Mouse (Mus musculus) ES-Bruce4 (cell line): ENCODE measurements around the gene Rfx8.

Source experiments
- CTCF ChIP-seq: IDR thresholded peaks from one replicate; pipeline ENCODE4 v1.8.1; 2011; ENCODE audit warnings: low read depth, low read length
- EP300 ChIP-seq: IDR thresholded peaks from 2 replicates; pipeline ENCODE4 v1.6.1; 2011; ENCODE audit warnings: low read depth, low read length; ENCODE audit not compliant: insufficient read depth
- POLR2A ChIP-seq: IDR thresholded peaks from one replicate; pipeline ENCODE4 v1.8.1; 2011; ENCODE audit warnings: low read length; ENCODE audit not compliant: insufficient read depth

DNA sequence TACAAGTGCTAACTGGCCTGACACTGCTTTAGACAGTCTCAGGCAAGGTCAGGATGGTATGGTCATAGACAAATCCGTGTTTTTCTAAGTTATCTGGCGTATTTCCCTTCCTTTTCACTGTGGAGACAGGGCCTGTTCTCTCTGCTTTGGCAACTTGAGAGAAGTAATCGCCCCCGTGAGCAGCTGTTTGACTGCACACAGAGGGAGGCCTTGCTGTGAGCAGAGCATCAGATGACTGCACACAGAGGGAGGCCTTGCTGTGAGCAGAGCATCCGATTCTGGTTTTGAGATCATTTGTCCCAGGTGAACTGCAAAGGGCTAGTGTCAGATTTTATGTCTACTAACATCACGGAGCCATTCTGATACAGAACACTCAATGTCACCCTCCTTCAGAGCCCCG, 20.2 kb upstream of the Rfx8 start:
- TF ChIP-seq EP300 (no peak), POLR2A (no peak), CTCF (no peak)
